Mouse (Mus musculus) ES-Bruce4 (cell line): Measurements from ENCODE around the gene Nfxl1.

Experiments
- CTCF ChIP-seq: IDR thresholded peaks from one replicate; pipeline ENCODE4 v1.8.1; 2011; ENCODE audit warnings: low read depth, low read length
- POLR2A ChIP-seq: IDR thresholded peaks from one replicate; pipeline ENCODE4 v1.8.1; 2011; ENCODE audit warnings: low read length; ENCODE audit not compliant: insufficient read depth

GRCm38 (mm10) chr5:72603138-72603537 is 43.7 kb upstream of the Nfxl1 start:
- TF ChIP-seq CTCF (no peak), POLR2A (no peak)
